ENCODE assay signal across 11 mouse cellular contexts in the genomic region with DNA sequence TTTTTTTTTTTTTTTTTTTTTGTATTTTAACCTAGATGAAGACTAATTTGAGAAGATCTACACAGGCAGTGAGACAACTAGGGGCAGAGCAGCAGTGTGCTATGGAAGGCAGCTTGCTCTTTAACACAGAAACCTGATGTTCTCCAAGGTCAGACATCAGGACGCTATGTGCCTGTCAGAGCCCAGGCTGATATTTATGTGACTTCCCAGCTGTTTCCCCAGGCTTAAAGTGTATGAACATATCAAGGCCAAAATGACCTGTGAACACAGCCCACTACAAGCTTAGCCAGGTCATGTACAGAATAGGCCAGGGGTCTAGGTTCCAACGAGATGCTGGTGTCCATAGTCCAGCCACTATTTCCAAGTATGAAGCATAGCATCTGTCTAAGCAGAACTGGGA.
"Had no signal": no experiment of that assay in that cellular context is flagged by ENCODE, and none has a peak within 500 bp of the region (broad histone marks: within the 10 kb centered on the region; RNA-seq: fewer than 3 reads in every experiment).

No protein-coding gene starts in this region.

- H3K4me1 ChIP-seq: liver, embryonic 15.5 days had no signal

- ATAC-seq: midbrain, embryonic 13.5 days had no signal

- H3K4me2 ChIP-seq: kidney, embryonic 15.5 days; liver, embryonic 11.5 days; liver, embryonic 15.5 days; lung, embryonic 14.5 days; midbrain, embryonic 13.5 days had no signal

- H3K27ac ChIP-seq: kidney, embryonic 15.5 days; left cerebral cortex, adult 2 months; limb, embryonic 10.5 days; liver, embryonic 15.5 days; midbrain, embryonic 13.5 days had no signal

- H3K27me3 ChIP-seq: kidney, embryonic 15.5 days; liver, embryonic 15.5 days; midbrain, embryonic 13.5 days had no signal

- H3K9ac ChIP-seq: kidney, embryonic 15.5 days; liver, embryonic 15.5 days; lung, embryonic 14.5 days; midbrain, embryonic 13.5 days had no signal

- H3K36me3 ChIP-seq: kidney, embryonic 15.5 days; limb, embryonic 10.5 days; liver, embryonic 15.5 days; midbrain, embryonic 13.5 days had no signal

- H3K9me3 ChIP-seq: kidney, embryonic 15.5 days; limb, embryonic 10.5 days; liver, embryonic 15.5 days; midbrain, embryonic 13.5 days had no signal

- DNase-seq: kidney, postnatal 14 days; lung, embryonic 14.5 days; lung, postnatal 14 days; right cerebral cortex, postnatal 14 days; thymus, postnatal 36 days had no signal

- H3K4me3 ChIP-seq: kidney, embryonic 15.5 days; left cerebral cortex, adult 2 months; limb, embryonic 10.5 days; liver, embryonic 15.5 days; midbrain, embryonic 13.5 days had no signal
